Mouse (Mus musculus) urinary bladder, postnatal 14 days (tissue): ENCODE data around the gene Pcolce2.
"Not testable (repeated sequence)": the region's sequence is repeated elsewhere in the genome, so short reads cannot be mapped to it uniquely, and the experiment has no call there.

Source experiments
- DNase-seq: peaks from one replicate; pipeline ENCODE4 v3.0.0; 2021; ENCODE audit warnings: low spot score

Gene Pcolce2

DNA sequence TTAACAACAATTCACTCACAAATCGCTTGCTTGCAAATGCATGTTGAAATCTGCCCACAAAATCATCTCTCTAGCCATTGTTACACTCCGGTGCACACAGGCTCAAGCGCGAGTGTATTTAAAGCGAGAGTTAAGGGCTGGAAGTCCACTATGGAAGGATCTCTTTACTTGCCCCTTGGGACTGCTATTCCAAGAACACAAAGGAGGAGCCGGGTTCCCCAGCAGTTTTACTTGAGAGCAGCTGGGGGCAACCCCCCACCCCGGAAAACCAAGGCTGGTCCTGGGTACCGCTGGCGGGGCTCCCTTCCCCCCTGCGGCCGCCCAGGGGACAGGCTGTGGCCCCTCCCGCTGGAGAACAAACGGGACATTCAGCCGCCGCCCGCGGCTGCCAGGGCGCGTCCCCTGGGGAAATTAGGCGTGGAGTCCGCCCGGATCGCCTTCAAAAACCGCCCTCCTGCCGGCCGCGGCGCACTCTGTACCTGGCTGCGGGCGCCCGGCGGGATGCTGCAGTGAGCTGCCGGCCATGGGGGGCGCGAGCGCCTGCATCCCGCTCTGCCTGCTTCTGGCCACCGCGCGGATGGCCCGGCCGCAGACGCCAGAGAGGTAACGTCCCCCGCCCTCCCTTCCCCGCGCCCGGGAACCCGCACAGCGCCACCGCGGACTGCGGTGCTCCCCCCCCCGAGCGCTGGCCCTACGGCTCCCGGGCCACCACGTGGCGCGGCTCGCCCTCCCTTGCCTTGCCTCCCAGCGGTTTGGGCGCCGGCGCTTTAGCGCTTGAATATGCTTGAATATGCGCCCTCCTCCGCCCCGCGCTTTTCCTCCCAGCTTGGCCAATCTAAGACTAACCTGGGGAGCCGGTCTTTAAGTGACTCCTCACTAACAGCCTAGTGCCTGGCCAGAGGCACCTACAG is at the start of gene Pcolce2:
Gene Pcolce2, plus strand, starts transcription at position 331 of the 911 bp plus-strand sequence.
- peak; percentile 21 for DNase-seq

GRCm38 (mm10) chr9:95588070-95588469 is 49.3 kb upstream of the Pcolce2 start:
- DNase-seq: no peak

DNA sequence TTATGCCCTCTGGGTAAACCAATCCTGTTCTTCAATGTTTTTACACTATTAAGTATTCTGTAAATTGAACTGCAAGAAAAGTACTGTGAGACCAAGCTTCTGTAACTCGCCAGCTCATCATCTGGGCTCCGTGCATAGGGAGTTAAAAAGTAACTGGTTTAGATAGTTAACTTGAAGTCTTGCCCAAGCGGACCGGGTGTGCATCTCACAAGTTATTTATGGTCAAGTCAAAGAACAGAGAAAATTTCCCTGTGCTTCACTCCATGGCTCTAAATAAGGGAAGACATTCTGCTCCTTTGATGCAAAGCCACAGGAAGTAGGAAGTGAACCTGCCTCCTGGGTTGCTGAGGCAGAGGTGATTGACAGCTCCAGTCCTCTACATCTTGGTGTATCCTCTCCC is 43.1 kb upstream of the Pcolce2 start:
- DNase-seq: no peak

- no peak for DNase-seq
Observed at GRCm38 (mm10) chr9:95597466-95598178, 39.8 kb upstream of the Pcolce2 start.

DNA sequence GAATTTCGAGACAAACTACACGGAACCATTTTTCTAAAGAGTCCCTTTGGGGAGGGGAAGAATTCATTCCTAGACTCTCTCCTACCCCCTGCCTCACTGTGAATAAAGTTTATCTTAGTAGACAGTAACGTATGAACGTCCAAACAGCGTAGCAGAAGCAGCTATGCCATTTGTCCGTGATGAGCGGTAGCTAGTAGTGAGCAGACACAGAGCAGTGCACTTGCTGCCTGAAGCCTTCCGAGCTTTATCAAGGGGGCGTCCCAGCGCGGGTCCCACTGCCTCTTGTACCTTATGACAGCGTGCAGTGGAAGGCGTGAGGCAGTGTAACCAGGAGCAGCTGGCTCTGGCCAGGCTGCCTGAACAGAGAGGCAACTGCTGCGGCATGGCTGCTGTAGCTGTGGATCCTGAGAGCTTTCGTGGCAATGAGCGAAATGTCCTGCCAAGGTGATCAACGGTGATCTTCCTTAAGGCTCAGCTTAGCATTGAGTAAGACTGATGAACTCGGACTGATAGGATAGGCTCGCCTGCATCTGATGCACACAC is 39.2 kb upstream of the Pcolce2 start:
- no peak for DNase-seq

GRCm38 (mm10) chr9:95599399-95599798 is 38.0 kb upstream of the Pcolce2 start:
- no peak for DNase-seq

DNA sequence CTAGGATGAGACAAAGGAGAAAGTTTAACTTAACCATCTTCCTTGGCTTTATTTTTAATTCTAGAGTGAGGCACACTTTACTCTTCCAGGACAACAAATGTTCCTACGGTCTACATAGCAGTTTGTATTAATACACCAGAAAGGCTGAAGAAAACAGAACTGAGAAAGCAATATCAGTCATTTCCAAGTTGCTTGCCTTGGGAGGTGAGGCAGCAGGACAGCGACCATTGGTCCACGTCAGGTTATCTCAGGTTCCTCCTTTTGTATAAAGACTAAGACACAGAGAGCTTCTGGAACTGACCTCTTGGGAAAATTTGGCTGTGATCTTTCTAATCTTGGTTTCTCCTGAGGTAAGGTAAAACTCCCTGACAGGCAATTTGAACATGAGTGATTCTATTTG is 34.6 kb upstream of the Pcolce2 start:
- DNase-seq: no peak

- no peak for DNase-seq
Observed at GRCm38 (mm10) chr9:95603316-95603715, 34.1 kb upstream of the Pcolce2 start.

GRCm38 (mm10) chr9:95607196-95607595 is 30.2 kb upstream of the Pcolce2 start:
- no peak for DNase-seq

- DNase-seq: no peak
Observed at GRCm38 (mm10) chr9:95612246-95612768, 25.1 kb upstream of the Pcolce2 start.

- DNase-seq: no peak
Observed at GRCm38 (mm10) chr9:95613426-95614127, 23.8 kb upstream of the Pcolce2 start.

DNA sequence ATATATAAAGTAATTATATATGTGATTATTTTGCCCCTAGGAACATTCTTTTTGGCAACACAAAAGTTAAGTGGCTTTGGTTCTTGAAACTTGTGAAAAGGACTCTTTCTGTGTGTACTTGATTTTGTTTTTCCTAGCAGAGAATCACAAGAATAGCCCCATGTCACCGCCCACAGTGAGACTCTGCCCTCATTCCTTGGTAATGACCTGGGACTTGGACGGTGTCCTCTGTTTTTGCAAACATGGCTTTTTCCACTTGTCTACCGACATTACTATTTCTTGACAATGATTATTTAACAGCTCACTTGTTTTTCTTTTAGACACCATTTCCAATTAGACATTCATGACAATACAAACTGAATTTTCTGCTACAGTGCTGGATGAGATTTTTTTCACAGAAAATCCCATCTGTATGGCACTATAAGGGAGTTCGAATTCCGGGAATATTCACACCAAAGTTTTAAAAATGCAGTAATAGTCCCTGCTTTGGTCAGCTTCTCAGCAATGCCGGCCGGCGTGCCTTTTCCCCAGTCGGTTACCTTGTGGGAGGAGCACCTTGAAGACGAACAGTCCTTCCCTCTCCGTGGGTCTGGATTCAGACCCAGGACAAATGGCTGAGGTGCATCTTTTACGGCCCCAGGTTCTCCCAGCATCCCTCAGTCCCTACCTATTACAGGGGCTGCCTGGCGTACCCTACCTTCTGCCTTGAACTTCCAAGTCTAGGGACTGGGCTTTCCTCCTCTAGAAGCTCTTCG is 22.4 kb upstream of the Pcolce2 start:
- DNase-seq: peak; percentile 18

GRCm38 (mm10) chr9:95615961-95616360 is 21.4 kb upstream of the Pcolce2 start:
- DNase-seq: no peak

DNA sequence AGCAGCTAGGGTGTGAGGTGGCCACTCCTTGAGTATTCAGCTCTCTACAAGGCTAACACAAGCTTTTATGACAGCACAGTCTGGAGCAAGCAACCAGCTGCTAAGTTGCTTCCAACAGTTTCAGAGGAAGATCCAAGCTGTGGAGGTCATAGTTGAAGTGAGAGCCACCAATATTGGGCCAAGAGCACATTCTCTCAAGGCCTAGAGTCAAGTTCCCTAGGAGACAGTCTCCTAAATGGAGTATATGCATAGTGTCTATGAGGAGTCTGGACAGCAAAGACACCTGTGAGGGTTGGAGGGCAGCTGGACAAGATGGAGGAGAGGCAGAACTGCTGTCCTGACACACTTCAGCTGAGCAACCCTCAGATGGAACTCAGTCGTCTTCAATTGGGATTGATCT is 18.8 kb upstream of the Pcolce2 start:
- DNase-seq: no peak

GRCm38 (mm10) chr9:95624072-95624471 is 13.3 kb upstream of the Pcolce2 start:
- peak; percentile 26 for DNase-seq

- no peak for DNase-seq
Observed at GRCm38 (mm10) chr9:95628439-95628948, 8.9 kb upstream of the Pcolce2 start.

DNA sequence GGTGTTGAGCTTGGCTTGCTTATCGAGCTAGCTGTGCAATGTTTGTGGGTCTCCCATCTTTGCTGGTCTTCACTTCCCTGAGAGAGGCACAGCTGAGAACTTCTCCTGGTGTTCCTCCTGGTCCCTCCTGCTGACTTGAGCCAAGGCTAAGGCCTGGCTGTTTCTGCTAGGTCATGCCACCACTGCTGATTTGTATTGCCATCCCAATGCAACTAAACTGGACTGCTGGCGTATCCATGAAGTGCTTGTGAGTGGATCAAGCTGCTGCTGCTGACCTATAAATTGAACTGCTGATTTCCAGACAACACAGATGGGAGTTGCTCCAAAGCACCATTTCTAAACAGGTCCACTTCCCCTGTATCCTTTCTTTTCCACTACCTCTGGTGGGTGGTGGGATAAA is 7.8 kb upstream of the Pcolce2 start:
- DNase-seq: not testable (repeated sequence)

DNA sequence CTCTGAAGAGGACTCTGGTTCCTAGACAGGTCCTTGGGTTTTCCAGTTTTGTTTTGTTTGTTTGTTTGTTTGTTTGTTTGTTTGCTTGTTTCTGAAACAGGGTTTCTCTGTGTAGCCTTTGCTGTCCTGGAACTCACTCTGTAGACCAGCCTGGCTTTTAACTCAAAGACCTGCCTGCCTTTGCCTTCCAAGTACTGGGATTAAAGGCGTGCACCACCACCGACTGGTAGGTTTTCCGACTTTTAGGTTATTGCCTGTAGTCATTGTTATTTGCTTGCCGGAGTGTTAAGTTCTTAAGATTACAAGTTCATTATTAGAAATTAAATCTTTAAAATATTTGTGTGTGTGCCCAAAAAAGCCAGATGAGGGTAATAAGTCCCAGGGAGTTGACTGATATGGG is 1.0 kb upstream of the Pcolce2 start:
- no peak for DNase-seq

DNA sequence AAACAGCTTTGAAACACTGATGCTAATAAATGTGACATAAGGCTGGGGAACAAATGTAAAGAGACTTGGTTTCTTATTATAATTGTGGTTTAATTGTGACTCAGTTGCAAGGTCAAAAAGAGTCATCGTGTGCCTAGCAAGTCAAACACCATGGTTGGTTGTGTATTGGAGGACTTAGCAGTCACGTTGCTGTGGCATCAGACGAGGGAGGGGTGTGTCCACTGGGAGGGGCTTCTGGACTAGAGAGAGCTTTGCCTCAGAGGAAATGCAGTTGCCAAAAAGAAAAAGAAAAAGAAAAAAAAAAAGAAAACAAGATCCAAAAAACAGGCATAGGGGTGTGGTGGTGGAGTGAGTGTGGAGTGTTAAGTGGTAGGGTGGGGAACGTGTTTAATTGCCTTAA is 2.5 kb downstream of the Pcolce2 start:
- DNase-seq: no peak

GRCm38 (mm10) chr9:95645926-95646325 is 8.5 kb downstream of the Pcolce2 start:
- no peak for DNase-seq

DNA sequence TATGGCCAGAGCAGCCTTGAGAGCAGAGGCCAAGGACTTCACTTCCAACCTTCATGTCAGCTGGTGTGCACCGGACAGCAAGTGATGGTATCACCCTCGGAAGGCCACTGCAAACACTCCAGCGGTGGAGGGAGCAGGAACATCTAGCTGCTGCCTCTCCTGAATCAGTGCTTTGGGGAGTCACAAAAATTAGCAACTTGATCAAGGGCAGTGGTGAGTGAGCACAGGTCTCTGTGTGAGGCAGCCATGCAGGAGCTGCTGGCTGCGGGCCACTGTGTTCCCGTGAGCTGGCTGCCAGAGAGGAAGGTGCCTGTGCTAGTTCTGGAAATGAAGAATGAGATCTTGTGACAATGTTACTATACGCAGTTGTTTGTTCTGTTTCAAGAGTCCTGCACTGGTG is 16.0 kb downstream of the Pcolce2 start:
- no peak for DNase-seq
